Mouse (Mus musculus) lung, embryonic 14.5 days (tissue): Measurements from ENCODE around the gene Map3k1. TPM values are rescaled to one million over a fixed set of nuclear protein-coding genes. Genes with fewer than 3 reads are reported as not detected.

Source experiments
- ATAC-seq: fragments of 200-750 bp; cut with Nextera tagmentation; 2 replicates; pipeline ENCODE4 v1.8.0; 2017; ENCODE audit warnings: mild to moderate bottlenecking, moderate TSS enrichment, moderate library complexity; ENCODE audit not compliant: insufficient read depth
- DNase-seq: peaks from one replicate; pipeline ENCODE4 v3.0.0-alpha.2; 2015
- H3K27ac ChIP-seq: fragments of 300-500 bp; sonication (generic); 2 replicates; pipeline ENCODE4 v1.5.1; 2014; ENCODE audit warnings: low read depth, mild to moderate bottlenecking, moderate library complexity
- H3K27me3 ChIP-seq: fragments of 300-500 bp; sonication (generic); 2 replicates; pipeline ENCODE4 v1.6.1; 2014; ENCODE audit warnings: low read length, control low read depth; ENCODE audit not compliant: insufficient read depth
- H3K36me3 ChIP-seq: fragments of 300-500 bp; sonication (generic); 2 replicates; pipeline ENCODE4 v1.6.1; 2014; ENCODE audit warnings: control low read depth; ENCODE audit not compliant: insufficient read depth
- H3K4me1 ChIP-seq: fragments of 300-500 bp; sonication (generic); 2 replicates; pipeline ENCODE4 v1.6.1; 2014; ENCODE audit warnings: antibody characterized with exemption, control low read depth; ENCODE audit not compliant: insufficient read depth
- H3K4me2 ChIP-seq: fragments of 300-500 bp; sonication (generic); 2 replicates; pipeline ENCODE4 v1.6.1; 2014; ENCODE audit warnings: mild to moderate bottlenecking
- H3K4me3 ChIP-seq: fragments of 300-500 bp; sonication (generic); 2 replicates; pipeline ENCODE4 v1.5.1; 2014; ENCODE audit warnings: low read depth, low read length
- H3K9ac ChIP-seq: fragments of 300-500 bp; sonication (generic); 2 replicates; pipeline ENCODE4 v1.6.1; 2014
- H3K9me3 ChIP-seq: fragments of 300-500 bp; sonication (generic); 2 replicates; pipeline ENCODE4 v1.6.1; 2016; ENCODE audit warnings: low read depth, low read length, control low read depth
- CTCF ChIP-seq: IDR thresholded peaks from 2 replicates; pipeline ENCODE4 v1.5.1; 2016; ENCODE audit warnings: antibody characterized with exemption, low read depth
- WGBS: fragments of 180-500 bp; shearing (Covaris S2); extraction: QIAGEN DNeasy Blood & Tissue Kit; methylation state at CpG from one replicate; pipeline ENCODE4 v1.1.7; 2014; 5-methylcytosine and 5-hydroxymethylcytosine counted together
- polyA plus RNA-seq: library from polyadenylated mRNA; unstranded; fragments of >200 nt; fragmentation: Nextera tagmentation; extraction: Ambion mirVana; gene quantifications from 2 replicates; pipeline ENCODE4 v1.2.1, GENCODE M21; 2014

Map3k1 gene
- polyA plus RNA-seq, 1 experiment from 2014 or later = 37.2 TPM

- Histone ChIP-seq H3K27me3 (no peaks in the 10 kb centered on the region), H3K9ac (no peak overlapping the region), H3K9me3 (no peaks in the 10 kb centered on the region), H3K27ac (no peak overlapping the region), H3K4me3 (no peak overlapping the region), H3K36me3 (peaks cover 33% of the 10 kb centered on the region), H3K4me1 (no peaks in the 10 kb centered on the region), H3K4me2 (no peak overlapping the region)
- ATAC-seq = peak; percentile 23; the same call in 1 of the 2 replicates
- TF ChIP-seq CTCF = no peak
- 59% methylated on average over 7 of the region's 7 CpGs for WGBS
- DNase-seq = no peak
Observed at GRCm38 (mm10) chr13:111745216-111745615, 63.6 kb downstream of the Map3k1 start.

GRCm38 (mm10) chr13:111744233-111745000 is 64.4 kb downstream of the Map3k1 start:
- Histone ChIP-seq H3K4me2 (no peak overlapping the region), H3K36me3 (peaks cover 25% of the 10 kb centered on the region), H3K4me3 (no peak overlapping the region), H3K27ac (no peak overlapping the region), H3K9me3 (no peaks in the 10 kb centered on the region), H3K4me1 (no peaks in the 10 kb centered on the region), H3K9ac (no peak overlapping the region), H3K27me3 (no peaks in the 10 kb centered on the region)
- 67% methylated on average over 6 of the region's 6 CpGs for WGBS
- no peak for TF ChIP-seq CTCF
- ATAC-seq (peak; percentile 71), DNase-seq (no peak)

- peaks cover 6% of the 10 kb centered on the region for H3K36me3 ChIP-seq
- H3K27me3 ChIP-seq = no peaks in the 10 kb centered on the region
- peak; percentile 76 for TF ChIP-seq CTCF
- DNase-seq = peak; percentile 95
- no peak overlapping the region for H3K4me3 ChIP-seq
- WGBS = 57% methylated on average over 6 of the region's 6 CpGs
- no peak overlapping the region for H3K27ac ChIP-seq
- no peaks in the 10 kb centered on the region for H3K4me1 ChIP-seq
- no peak overlapping the region for H3K4me2 ChIP-seq
- no peak for ATAC-seq
- H3K9me3 ChIP-seq = peaks cover 4% of the 10 kb centered on the region; the same call in 1 of the 2 replicates
- H3K9ac ChIP-seq = no peak overlapping the region
Observed at GRCm38 (mm10) chr13:111741991-111742615, 66.7 kb downstream of the Map3k1 start.

- H3K4me3 ChIP-seq = no peak overlapping the region
- no peaks in the 10 kb centered on the region for H3K27me3 ChIP-seq
- 80% methylated on average over 7 of the region's 7 CpGs for WGBS
- H3K4me2 ChIP-seq = no peak overlapping the region
- no peak for TF ChIP-seq CTCF
- ATAC-seq (no peak), DNase-seq (no peak)
- H3K27ac ChIP-seq = no peak overlapping the region
- no peak overlapping the region for H3K9ac ChIP-seq
- peaks cover under 1% of the 10 kb centered on the region; the same call in 1 of the 2 replicates for H3K36me3 ChIP-seq
- H3K9me3 ChIP-seq = peaks cover 4% of the 10 kb centered on the region; the same call in 1 of the 2 replicates
- no peaks in the 10 kb centered on the region for H3K4me1 ChIP-seq
Observed at GRCm38 (mm10) chr13:111741204-111741990, 67.4 kb downstream of the Map3k1 start.

GRCm38 (mm10) chr13:111726898-111727297 is 81.9 kb downstream of the Map3k1 start:
- WGBS = 93% methylated on average over 5 of the region's 5 CpGs

GRCm38 (mm10) chr13:111725165-111726077 is 83.4 kb downstream of the Map3k1 start:
- TF ChIP-seq CTCF = no peak
- peak overlapping the region; percentile 63 for H3K4me3 ChIP-seq
- H3K9me3 ChIP-seq = 0 out of 2 replicates have a peak, but pooled peaks cover 9% of the 10 kb centered on the region
- H3K4me1 ChIP-seq = no peaks in the 10 kb centered on the region
- no peaks in the 10 kb centered on the region for H3K36me3 ChIP-seq
- H3K27ac ChIP-seq = peak overlapping the region; percentile 88
- ATAC-seq = peak; percentile 99
- peak; percentile 100 for DNase-seq
- H3K4me2 ChIP-seq = peak overlapping the region; percentile 86
- H3K9ac ChIP-seq = peak overlapping the region; percentile 69
- whole genome bisulfite sequencing = under 1% methylated on average over 65 of the region's 65 CpGs
- H3K27me3 ChIP-seq = no peaks in the 10 kb centered on the region

More at GRCm38 (mm10) chr13:111726898-111727297, 81.9 kb downstream of the Map3k1 start:
- 0 out of 2 replicates have a peak, but pooled peaks cover 9% of the 10 kb centered on the region for H3K9me3 ChIP-seq
- no peak overlapping the region for H3K4me3 ChIP-seq
- no peaks in the 10 kb centered on the region for H3K36me3 ChIP-seq
- no peak for ATAC-seq
- H3K27me3 ChIP-seq = no peaks in the 10 kb centered on the region
- H3K27ac ChIP-seq = no peak overlapping the region
- no peaks in the 10 kb centered on the region for H3K4me1 ChIP-seq
- no peak overlapping the region for H3K9ac ChIP-seq
- DNase-seq = no peak
- 0 out of 2 replicates have a peak, but pooled peaks have one; percentile 7 for TF ChIP-seq CTCF
- no peak overlapping the region for H3K4me2 ChIP-seq
